Mouse (Mus musculus): ENCODE measurements around the gene Ccdc91.

Gene Ccdc91

GRCm38 (mm10) chr6:147573137-147573536 is 97.5 kb downstream of the Ccdc91 start:
- DNase-seq (ENCODE audit: low spot score), result peak; percentile 18

- DNase-seq (ENCODE audit: low spot score), result no peak
These were observed 99.0 kb downstream of the Ccdc91 start for GRCm38 (mm10) chr6:147574454-147575182.

DNA sequence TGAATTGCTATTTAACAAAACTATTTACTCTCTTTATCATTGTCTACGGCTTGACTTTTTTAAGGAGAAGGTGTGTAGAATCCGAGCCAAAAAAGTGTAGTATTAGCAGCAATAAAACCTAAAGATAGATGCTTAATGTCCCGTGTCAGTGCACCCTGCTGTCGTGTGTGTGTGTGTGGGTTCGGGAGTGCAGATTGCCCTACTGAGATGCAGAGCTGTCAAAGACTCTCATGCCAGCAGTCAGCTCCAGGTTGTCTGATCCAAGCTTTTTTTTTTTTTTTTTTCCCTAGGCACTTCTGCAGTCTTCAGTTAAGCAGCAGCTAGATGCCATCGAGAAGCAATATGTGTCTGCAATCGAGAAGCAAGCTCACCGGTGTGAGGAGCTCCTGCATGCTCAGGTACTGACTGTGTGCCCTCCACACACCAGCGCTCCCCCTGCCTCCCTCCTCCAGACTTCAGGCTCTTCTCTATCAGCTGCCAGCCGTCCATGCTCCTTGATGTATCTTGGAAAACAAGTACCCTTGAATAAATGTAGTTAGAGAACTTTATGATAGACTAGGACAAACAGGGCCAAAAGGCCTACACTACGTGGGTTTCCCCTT is 99.7 kb downstream of the Ccdc91 start:
- no peak for DNase-seq (ENCODE audit: low spot score)

DNA sequence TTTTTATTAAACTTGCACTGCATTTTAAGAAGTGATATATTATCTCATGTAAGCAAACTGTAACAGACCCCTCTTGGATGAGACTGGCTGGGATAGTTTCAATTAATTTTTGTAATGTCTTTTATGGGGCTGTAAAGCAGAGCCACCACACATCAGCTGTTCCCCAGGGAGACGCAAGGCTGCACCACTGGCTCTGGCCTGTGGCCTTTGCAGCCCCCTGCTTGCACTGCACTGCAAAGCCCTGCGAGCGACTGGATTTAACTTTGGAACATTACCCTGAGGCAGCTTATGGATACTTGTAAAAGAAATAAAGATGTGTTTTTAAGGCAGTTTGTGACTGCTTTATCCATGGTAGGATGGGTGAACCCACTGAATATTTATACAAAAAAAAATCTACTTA is 112.0 kb downstream of the Ccdc91 start:
- peak; percentile 20 for DNase-seq (ENCODE audit: low spot score)

DNA sequence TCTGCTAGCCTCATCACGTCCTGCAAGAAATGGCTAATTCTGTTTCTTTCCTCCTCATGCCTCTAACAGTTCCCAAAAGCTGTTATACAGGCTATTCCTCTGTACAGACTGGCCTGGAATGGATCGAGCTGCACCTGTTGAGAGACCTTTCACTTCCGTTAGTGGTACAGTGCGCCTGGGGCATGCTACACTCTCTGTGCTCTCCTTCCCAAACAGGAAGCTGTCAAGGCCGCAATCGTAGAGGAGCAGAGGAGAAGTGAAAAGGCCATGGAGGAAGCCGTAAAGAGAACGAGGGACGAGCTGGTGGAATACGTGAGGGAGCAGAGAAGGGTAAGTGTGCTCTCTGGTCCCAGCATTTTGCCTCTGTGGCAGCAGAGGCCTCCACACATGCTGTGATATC is 131.0 kb downstream of the Ccdc91 start:
- DNase-seq (ENCODE audit: low spot score), result no peak

DNA sequence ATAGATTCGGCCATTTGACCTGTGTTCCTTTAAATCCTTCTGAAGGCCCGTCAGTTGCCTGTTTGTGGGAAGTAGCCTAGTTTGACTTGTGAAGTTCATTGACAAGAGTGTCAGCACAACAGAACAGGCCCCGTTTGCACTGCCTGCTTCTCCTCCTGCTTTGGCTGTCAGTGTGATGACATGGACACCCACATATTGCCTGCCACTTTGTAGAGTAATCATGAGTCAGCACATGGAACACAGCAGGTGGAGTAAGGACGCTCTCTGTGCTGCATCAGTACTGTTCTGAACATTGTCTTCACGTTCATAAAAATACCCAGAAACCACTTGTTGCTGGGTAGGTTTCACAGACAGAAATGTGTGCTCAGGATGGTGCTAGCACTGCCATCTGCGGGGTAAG is 132.0 kb downstream of the Ccdc91 start:
- no peak for DNase-seq (ENCODE audit: low spot score)

- DNase-seq (ENCODE audit: low spot score), result no peak
These were observed 139.7 kb downstream of the Ccdc91 start for GRCm38 (mm10) chr6:147615306-147615705.

DNA sequence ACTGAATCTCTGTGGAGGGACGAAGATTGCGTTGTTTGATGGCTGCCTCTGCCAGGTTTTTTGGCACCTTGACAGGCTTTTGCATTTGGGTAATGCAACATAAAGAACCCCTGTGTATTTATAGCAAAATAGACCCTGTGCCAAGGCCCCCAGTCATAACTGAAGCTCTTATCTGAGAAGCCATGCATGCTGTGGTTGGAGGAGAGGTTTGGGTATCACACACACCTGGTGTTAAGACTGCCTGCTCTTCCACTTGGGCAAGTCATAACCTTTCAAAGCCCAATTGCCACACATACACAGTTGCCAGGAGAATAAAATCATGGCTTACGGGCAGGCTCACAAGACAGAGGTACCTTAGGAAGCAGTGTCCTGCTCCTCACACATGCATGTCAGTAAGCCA is 147.5 kb downstream of the Ccdc91 start:
- DNase-seq (ENCODE audit: low spot score), result no peak

GRCm38 (mm10) chr6:147636464-147636863 is 160.8 kb downstream of the Ccdc91 start:
- DNase-seq (ENCODE audit: low spot score), result no peak

GRCm38 (mm10) chr6:147643875-147644274 is 168.2 kb downstream of the Ccdc91 start:
- DNase-seq (ENCODE audit: low spot score), result no peak

- no peak for DNase-seq (ENCODE audit: low spot score)
These were observed 168.8 kb downstream of the Ccdc91 start for GRCm38 (mm10) chr6:147644391-147644790.

DNA sequence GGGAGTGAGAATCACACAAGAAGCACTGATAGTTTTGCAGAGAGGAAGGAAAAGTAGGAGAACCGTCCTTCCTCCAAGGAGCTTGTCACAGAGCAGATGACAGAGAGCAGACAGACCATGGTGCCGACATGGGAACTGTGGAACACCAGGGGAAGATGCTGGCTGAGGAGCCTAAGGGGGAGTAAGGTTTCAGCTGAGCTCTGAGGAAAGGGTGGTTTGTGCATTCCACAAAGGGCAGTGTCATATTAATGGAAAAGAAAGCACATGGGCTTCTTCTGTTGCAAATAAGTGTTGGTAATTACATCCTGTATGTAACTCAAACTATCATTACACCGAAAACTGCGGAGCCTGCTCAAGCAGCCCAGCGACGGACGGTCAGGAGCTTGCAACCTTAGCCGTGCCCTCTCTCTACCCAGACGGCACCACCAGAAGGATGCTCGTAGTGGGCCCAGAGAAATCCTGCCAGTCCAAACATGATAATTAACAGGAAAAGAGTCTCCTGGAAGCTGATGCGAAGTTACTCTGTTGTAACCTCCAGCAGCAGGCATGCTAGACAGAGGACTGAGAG is 170.9 kb downstream of the Ccdc91 start:
- DNase-seq (ENCODE audit: low spot score), result no peak

GRCm38 (mm10) chr6:147658025-147658424 is 182.4 kb downstream of the Ccdc91 start:
- no peak for DNase-seq (ENCODE audit: low spot score)

GRCm38 (mm10) chr6:147660718-147661117 is 185.1 kb downstream of the Ccdc91 start:
- no peak for DNase-seq (ENCODE audit: low spot score)

DNA sequence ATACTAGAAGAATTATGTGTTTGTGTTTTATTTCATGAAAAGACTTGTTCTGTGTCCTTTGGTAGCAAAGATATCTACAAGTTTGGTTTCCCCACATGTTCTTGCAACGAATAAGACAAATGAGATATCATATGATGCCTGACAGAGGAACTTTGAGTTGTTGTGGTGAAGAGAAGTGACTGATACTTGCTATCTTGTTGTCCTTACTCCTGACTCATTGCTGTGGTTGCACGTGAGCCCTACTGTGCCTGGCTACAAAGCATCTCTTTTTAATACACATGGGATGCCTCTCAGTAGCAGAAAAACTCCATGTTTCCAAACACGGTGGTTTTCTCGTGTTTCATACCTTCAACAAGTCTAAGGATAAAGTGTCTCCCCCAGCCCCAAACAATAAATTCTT is 186.2 kb downstream of the Ccdc91 start:
- no peak for DNase-seq (ENCODE audit: low spot score)

DNA sequence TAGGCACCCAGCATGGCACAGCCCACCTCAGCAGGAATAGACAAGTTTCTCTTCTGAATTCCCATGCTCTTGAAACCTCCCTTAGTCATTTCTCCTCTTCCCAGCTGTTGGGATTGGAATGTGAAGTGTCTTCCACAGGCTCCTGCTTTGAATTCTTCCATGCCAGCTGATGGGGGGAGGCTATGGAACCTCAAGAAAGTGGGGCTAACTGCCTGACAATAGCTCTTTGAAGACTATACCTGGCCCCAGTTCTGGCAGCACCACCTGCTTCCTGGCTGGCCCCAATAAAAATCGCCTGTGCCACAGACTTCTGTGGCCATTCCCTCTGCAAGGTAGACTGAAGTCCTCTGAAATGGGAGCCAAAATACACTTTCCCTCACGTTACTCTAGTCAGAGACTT is 187.0 kb downstream of the Ccdc91 start:
- no peak for DNase-seq (ENCODE audit: low spot score)

DNA sequence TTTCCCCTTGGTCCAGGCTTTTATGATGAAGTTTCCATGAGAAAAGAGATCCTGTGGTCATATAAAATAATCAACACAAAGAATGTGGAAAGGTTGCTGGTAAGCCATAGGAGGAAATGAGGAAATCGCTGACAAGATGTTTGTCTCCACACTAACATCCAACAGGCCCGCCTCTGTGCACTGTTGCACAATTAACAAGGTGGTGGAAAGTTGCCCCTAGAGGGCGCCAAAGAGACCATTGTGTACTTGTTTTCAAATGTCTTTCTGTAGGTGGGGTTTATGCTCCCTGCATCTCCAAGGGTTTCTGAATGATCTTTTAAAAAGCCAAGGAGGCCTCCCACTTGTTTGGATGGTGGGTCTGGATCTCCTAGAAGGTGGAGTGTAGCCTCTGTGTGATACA is 188.7 kb downstream of the Ccdc91 start:
- peak; percentile 64 for DNase-seq (ENCODE audit: low spot score)

DNA sequence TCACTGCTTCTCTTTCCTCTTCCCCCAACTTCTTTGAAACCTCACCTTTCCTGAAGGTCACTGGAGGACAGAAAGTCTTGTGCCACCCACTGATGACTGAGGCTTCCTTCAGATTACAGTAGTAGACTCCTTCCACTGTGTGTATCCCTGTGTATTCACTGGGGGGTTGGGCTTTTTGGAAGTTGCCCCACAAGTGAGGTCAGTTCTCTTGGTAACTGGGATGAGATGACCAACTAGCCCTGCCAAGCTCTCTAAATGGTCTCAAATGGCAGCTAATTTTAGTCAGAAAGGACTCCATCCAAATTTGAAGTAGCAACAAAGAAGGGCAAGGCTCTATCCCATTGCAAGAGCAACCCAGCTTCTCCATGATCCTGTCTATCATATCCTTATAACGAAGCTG is 195.7 kb downstream of the Ccdc91 start:
- no peak for DNase-seq (ENCODE audit: low spot score)

GRCm38 (mm10) chr6:147672481-147672880 is 196.9 kb downstream of the Ccdc91 start:
- no peak for DNase-seq (ENCODE audit: low spot score)

DNA sequence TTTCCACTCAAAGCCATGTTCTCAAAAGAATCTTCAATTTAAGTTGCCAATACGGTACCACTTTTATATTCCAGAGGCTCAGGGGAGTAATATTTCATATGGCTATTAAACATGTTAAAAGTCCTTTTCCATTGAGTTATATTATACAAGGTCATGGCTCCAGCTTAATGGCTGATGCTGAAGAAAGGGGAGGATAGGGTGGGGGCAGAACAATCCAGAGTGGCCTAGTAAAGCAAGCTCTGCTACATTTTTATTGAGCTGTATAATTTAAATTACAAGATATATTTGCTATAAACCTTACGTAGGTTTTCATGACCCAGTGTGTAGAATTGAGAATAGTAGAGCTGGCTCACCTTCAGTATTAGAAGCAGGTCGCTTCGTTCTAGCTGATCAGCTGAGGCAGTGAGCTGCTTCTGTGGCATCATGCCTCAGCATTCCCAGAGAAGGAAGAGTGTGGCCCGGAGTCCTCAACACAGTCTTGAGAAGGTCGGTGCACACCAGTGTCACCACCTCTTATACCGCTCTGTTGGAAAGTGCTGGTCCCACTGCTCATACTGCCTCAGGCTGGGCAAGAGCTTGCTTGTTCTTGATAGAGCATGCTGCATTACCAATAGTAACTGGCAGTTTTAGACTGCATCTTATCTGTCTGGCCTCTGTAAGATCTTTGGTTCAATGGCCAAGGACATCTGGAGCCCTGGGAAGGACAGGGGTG is 199.6 kb downstream of the Ccdc91 start:
- no peak for DNase-seq (ENCODE audit: low spot score)

DNA sequence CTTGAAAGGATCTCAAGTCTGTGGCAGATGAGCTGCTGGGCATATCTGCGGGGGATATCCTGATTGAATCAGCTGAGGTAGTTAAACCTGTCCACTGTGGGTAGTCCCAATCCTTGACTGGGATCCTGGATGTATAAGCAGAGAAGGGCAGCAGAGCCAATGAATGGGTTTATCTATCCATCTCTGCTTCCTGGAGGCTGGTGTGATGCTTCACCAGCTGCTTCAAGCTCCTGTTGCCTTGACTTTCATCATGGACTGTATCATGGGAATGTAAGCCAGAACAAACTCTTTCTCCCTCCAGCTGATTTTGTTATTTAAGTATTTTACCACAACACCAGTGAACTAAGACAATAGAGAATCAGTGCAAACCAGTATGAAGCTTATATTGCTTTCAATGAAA is 200.6 kb downstream of the Ccdc91 start:
- no peak for DNase-seq (ENCODE audit: low spot score)

All from embryo, embryonic 10 days (tissue).